Mouse (Mus musculus) MEL (cell line): Measurements from ENCODE around the gene 1700025G04Rik. TPM values are rescaled to one million over a fixed set of nuclear protein-coding genes. Genes with fewer than 3 reads are reported as not detected.

Experiments used
- DNase-seq: peaks from one replicate; pipeline ENCODE4 v3.0.0; 2011; ENCODE audit warnings: low read depth, low spot score
- H3K27ac ChIP-seq: 2 replicates; pipeline ENCODE4 v1.5.1; 2012; ENCODE audit warnings: low read depth, mild to moderate bottlenecking, control low read depth, low read length, moderate library complexity; ENCODE audit not compliant: control insufficient read depth
- H3K27me3 ChIP-seq, 2 experiments: fragments of 150-350 bp in 1 of 2; sonication (generic) in 1 of 2; 2 replicates each; pipeline ENCODE4 v1.6.1; 2012; ENCODE audit warnings: low read length in 2 of 2, mild to moderate bottlenecking in 2 of 2, improper control_type of control experiment in 1 of 2, moderate library complexity in 1 of 2; ENCODE audit not compliant: insufficient read depth in 2 of 2, control insufficient read depth in 1 of 2
- H3K36me3 ChIP-seq, 2 experiments: 2 replicates each; pipeline ENCODE4 v1.6.1; 2012 to 2014; ENCODE audit warnings: low read length in 2 of 2, improper control_type of control experiment in 1 of 2, inconsistent platforms in 1 of 2, mild to moderate bottlenecking in 1 of 2; ENCODE audit not compliant: insufficient read depth in 2 of 2, control insufficient read depth in 1 of 2
- H3K4me1 ChIP-seq, 2 experiments: fragments of 150-350 bp in 1 of 2; sonication (generic) in 1 of 2; 2 replicates each; pipeline ENCODE4 v1.6.1; 2012; ENCODE audit warnings: low read length in 2 of 2, improper control_type of control experiment in 1 of 2, mild to moderate bottlenecking in 1 of 2; ENCODE audit not compliant: insufficient read depth in 2 of 2, control insufficient read depth in 1 of 2
- H3K4me3 ChIP-seq, 2 experiments: fragments of 150-350 bp in 1 of 2; sonication (generic) in 1 of 2; 2 replicates each; pipeline ENCODE4 v1.5.1; 2012; ENCODE audit warnings: low read depth in 2 of 2, low read length in 2 of 2, mild to moderate bottlenecking in 2 of 2, moderate library complexity in 2 of 2, control low read depth in 1 of 2, improper control_type of control experiment in 1 of 2; ENCODE audit not compliant: control insufficient read depth in 1 of 2, insufficient read depth in 1 of 2
- H3K79me2 ChIP-seq: 2 replicates; pipeline ENCODE4 v1.6.1; 2012; ENCODE audit warnings: mild to moderate bottlenecking, low read length, moderate library complexity; ENCODE audit not compliant: control insufficient read depth, poor library complexity, insufficient read depth
- H3K9ac ChIP-seq: 2 replicates; pipeline ENCODE4 v1.6.1; 2012; ENCODE audit warnings: low read depth, mild to moderate bottlenecking, control low read depth, low read length, moderate library complexity; ENCODE audit not compliant: control insufficient read depth, poor library complexity, severe bottlenecking
- H3K9me3 ChIP-seq: fragments of 150-350 bp; sonication (generic); replicated peaks from 2 replicates; pipeline ENCODE4 v1.6.1; 2012; ENCODE audit warnings: mild to moderate bottlenecking, low read length, improper control_type of control experiment, moderate library complexity; ENCODE audit not compliant: insufficient read depth
- E2F4 ChIP-seq: IDR thresholded peaks from 2 replicates; pipeline ENCODE4 v1.6.1; 2011; ENCODE audit warnings: low read depth, low read length, improper control_type of control experiment, borderline replicate concordance
- EP300 ChIP-seq, 2 experiments: IDR thresholded peaks; 2 replicates each; pipeline ENCODE4 v1.6.1; 2011; ENCODE audit warnings: improper control_type of control experiment in 2 of 2, low read length in 2 of 2, low read depth in 1 of 2, mild to moderate bottlenecking in 1 of 2
- GABPA ChIP-seq: IDR thresholded peaks from 2 replicates; pipeline ENCODE4 v1.6.1; 2012; ENCODE audit warnings: low read depth, mild to moderate bottlenecking, inconsistent platforms, low read length, improper control_type of control experiment, moderate library complexity
- JUND ChIP-seq: IDR thresholded peaks from 2 replicates; pipeline ENCODE4 v1.6.1; 2011; ENCODE audit warnings: low read depth, mild to moderate bottlenecking, improper control_type of control experiment, low read length
- KAT2A ChIP-seq: conservative IDR thresholded peaks from 2 replicates; pipeline ENCODE4 v1.6.1; 2012; ENCODE audit warnings: low read depth, low read length, improper control_type of control experiment, inconsistent platforms
- MAFK ChIP-seq: IDR thresholded peaks from 2 replicates; pipeline ENCODE4 v1.6.1; 2011; ENCODE audit warnings: low read depth, mild to moderate bottlenecking, low read length, improper control_type of control experiment, borderline replicate concordance
- MAX ChIP-seq: IDR thresholded peaks from 2 replicates; pipeline ENCODE4 v1.6.1; 2011; ENCODE audit warnings: low read length, improper control_type of control experiment
- MAZ ChIP-seq: IDR thresholded peaks from 2 replicates; pipeline ENCODE4 v1.6.1; 2012; ENCODE audit warnings: low read depth, mild to moderate bottlenecking, inconsistent platforms, low read length, improper control_type of control experiment
- NELFE ChIP-seq: IDR thresholded peaks from 2 replicates; pipeline ENCODE4 v1.6.1; 2011; ENCODE audit warnings: low read depth, low read length, improper control_type of control experiment
- NRF1 ChIP-seq: IDR thresholded peaks from 2 replicates; pipeline ENCODE4 v1.6.1; 2014; ENCODE audit warnings: low read depth, mild to moderate bottlenecking, inconsistent platforms, low read length, improper control_type of control experiment, moderate library complexity; ENCODE audit not compliant: poor library complexity, insufficient read depth, severe bottlenecking
- POLR2AphosphoS5 ChIP-seq: IDR thresholded peaks from 2 replicates; pipeline ENCODE4 v1.6.1; 2012; ENCODE audit warnings: low read depth, borderline replicate concordance, mild to moderate bottlenecking, inconsistent platforms, low read length, moderate library complexity, mixed read lengths
- RAD21 ChIP-seq: IDR thresholded peaks from 2 replicates; pipeline ENCODE4 v1.6.1; 2011; ENCODE audit warnings: mild to moderate bottlenecking, low read depth, low read length, improper control_type of control experiment
- TAL1 ChIP-seq: IDR thresholded peaks from 2 replicates; pipeline ENCODE4 v1.6.1; 2012; ENCODE audit warnings: mild to moderate bottlenecking, inconsistent platforms, low read length, moderate library complexity, mixed read lengths
- TBP ChIP-seq: IDR thresholded peaks from 2 replicates; pipeline ENCODE4 v1.8.0; 2011; ENCODE audit warnings: low read depth, low read length, improper control_type of control experiment
- ZC3H11A ChIP-seq: IDR thresholded peaks from 2 replicates; pipeline ENCODE4 v1.6.1; 2012; ENCODE audit warnings: low read depth, mild to moderate bottlenecking, inconsistent platforms, low read length, improper control_type of control experiment
- ZKSCAN1 ChIP-seq: IDR thresholded peaks from 2 replicates; pipeline ENCODE4 v1.6.1; 2012; ENCODE audit warnings: low read depth, mild to moderate bottlenecking, inconsistent platforms, low read length, improper control_type of control experiment, moderate library complexity
- ZMIZ1 ChIP-seq: IDR thresholded peaks from 2 replicates; pipeline ENCODE4 v1.6.1; 2012; ENCODE audit warnings: low read depth, mild to moderate bottlenecking, inconsistent platforms, low read length, improper control_type of control experiment, moderate library complexity
- polyA plus RNA-seq, 2 experiments: library from polyadenylated mRNA; stranded (reverse) in 1 of 2; unstranded in 1 of 2; fragments of >175 nt in 1 of 2; fragments of >200 nt in 1 of 2; gene quantifications; 2 replicates each; pipeline versions ENCODE4 v1.2.1 to v1.2.4; 2012; ENCODE audit warnings: low replicate concordance in 2 of 2, low read depth in 1 of 2; ENCODE audit not compliant: insufficient read length in 2 of 2, insufficient read depth in 1 of 2, missing spikeins in 1 of 2
- total RNA-seq: library from RNA; depleted of rRNA; stranded (reverse); fragments of 300-350 nt; gene quantifications from 2 replicates; pipeline ENCODE4 v1.2.3, GENCODE M21; 2012

The 1700025G04Rik gene
- total and polyA plus RNA-seq, 3 experiments = 0.04 to 0.91 TPM; not detected in 1

DNA sequence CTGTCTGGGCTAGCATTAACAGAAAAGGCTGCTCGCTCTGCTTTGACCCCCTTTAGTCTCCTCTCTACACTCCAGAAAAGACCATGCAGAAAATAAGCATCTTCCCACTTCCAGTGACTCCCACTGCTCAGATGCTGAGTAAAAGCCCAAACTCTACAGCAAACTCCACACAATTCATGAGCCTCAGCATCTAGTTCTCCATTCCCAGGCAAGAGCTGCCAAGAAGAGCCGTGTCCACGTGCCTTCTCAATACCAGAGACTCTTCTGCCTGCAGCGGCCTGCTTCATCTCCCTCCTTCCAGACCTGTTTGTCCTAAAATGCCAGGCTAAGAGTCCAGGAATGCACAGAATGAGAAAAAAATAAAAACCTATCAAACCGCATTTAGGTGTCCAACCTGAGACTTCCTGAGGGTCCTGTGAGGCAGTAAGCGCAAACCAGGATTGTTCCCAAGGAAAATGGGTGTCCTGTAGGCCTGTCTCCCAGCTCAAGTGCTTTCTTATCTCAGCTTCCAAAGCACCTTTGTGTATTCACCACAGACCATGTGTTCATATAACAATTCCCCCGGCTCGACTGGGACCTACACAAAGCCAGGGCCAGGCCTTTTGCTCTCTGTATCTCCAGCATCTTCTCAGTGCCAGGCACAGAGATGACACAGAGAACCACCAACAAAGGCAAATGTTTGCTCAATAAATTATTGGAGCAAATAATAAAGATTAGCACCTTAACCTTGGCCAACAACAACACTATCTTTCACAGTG lies 7.8 kb downstream of the 1700025G04Rik start:
- Histone ChIP-seq H3K27ac (no peak overlapping the region), H3K27me3 (no peaks in the 10 kb centered on the region; a peak in 1 of 4 replicates), H3K9ac (no peak overlapping the region), H3K36me3 (no peaks in the 10 kb centered on the region), H3K9me3 (no peaks in the 10 kb centered on the region), H3K79me2 (no peaks in the 10 kb centered on the region), H3K4me1 (peaks cover 0 to 8% of the 10 kb centered on the region in 2 experiments; a peak in 2 of 4 replicates), H3K4me3 (no peak overlapping the region)
- TF ChIP-seq TAL1 = peak; percentile 40; the same call in 1 of the 2 replicates
- TF ChIP-seq EP300 (IDR thresholded peaks at IDR 0.05; ENCODE audit: low read depth in 1 of 2, low read length in 2 of 2) = 0 out of 4 replicates have a peak, but pooled peaks have one; percentile 11 to 38
- TF ChIP-seq E2F4 = no peak
- DNase-seq = peak; percentile 19

DNA sequence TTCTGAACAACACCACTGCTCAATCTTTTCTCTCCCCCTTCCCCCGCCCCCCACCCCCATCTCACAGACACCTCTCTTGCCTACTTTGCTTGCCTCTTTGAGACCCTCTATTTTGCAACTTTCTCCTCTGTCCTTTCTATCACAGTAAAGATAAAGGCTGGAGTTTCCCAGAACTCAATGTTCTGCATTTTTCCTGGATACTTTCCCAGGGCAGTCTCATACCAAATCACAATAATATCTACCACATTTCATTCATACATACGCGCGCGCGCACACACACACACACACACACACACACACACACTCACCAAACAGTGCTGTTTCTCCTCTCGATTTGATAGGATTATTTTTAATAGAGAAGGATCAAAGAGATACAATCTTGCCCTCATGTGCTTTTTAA lies 8.8 kb downstream of the 1700025G04Rik start:
- H3K4me1 ChIP-seq = peaks cover 0 to 8% of the 10 kb centered on the region in 2 experiments; a peak in 2 of 4 replicates
- no peak for DNase-seq
- H3K4me3 ChIP-seq = no peak overlapping the region
- H3K9ac ChIP-seq = no peak overlapping the region
- TF ChIP-seq KAT2A (no peak), ZMIZ1 (no peak), MAX (no peak), POLR2AphosphoS5 (no peak), JUND (no peak), ZKSCAN1 (no peak), RAD21 (no peak), GABPA (no peak), ZC3H11A (no peak), NELFE (no peak), NRF1 (no peak), TBP (no peak), EP300 (IDR thresholded peaks at IDR 0.05; ENCODE audit: low read depth in 1 of 2, low read length in 2 of 2) (no peak), MAZ (no peak), MAFK (no peak)
- no peaks in the 10 kb centered on the region for H3K79me2 ChIP-seq
- H3K27me3 ChIP-seq = no peaks in the 10 kb centered on the region; a peak in 1 of 4 replicates
- no peaks in the 10 kb centered on the region for H3K9me3 ChIP-seq
- no peaks in the 10 kb centered on the region for H3K36me3 ChIP-seq
- no peak overlapping the region for H3K27ac ChIP-seq
